Mouse (Mus musculus): ENCODE measurements around the gene Pkd2.

Gene Pkd2

GRCm38 (mm10) chr5:104465731-104466130 lies 6.5 kb downstream of the Pkd2 start:
- no peak for DNase-seq (ENCODE audit: low spot score)

- no peak for DNase-seq (ENCODE audit: low spot score)
Observed at GRCm38 (mm10) chr5:104466816-104467215, 7.6 kb downstream of the Pkd2 start.

GRCm38 (mm10) chr5:104468586-104468985 lies 9.3 kb downstream of the Pkd2 start:
- DNase-seq (ENCODE audit: low spot score) = no peak

- no peak for DNase-seq (ENCODE audit: low spot score)
Observed at GRCm38 (mm10) chr5:104470981-104471391, 11.7 kb downstream of the Pkd2 start.

GRCm38 (mm10) chr5:104472371-104472770 lies 13.1 kb downstream of the Pkd2 start:
- no peak for DNase-seq (ENCODE audit: low spot score)

- DNase-seq (ENCODE audit: low spot score) = no peak
Observed at GRCm38 (mm10) chr5:104480367-104480766, 21.1 kb downstream of the Pkd2 start.

GRCm38 (mm10) chr5:104482856-104483255 lies 23.6 kb downstream of the Pkd2 start:
- DNase-seq (ENCODE audit: low spot score) = no peak

GRCm38 (mm10) chr5:104491561-104491960 lies 32.3 kb downstream of the Pkd2 start:
- no peak for DNase-seq (ENCODE audit: low spot score)

GRCm38 (mm10) chr5:104504883-104505282 lies 45.6 kb downstream of the Pkd2 start:
- DNase-seq (ENCODE audit: low spot score) = no peak

GRCm38 (mm10) chr5:104507829-104508194 lies 48.6 kb downstream of the Pkd2 start:
- no peak for DNase-seq (ENCODE audit: low spot score)

GRCm38 (mm10) chr5:104508195-104508891 lies 49.1 kb downstream of the Pkd2 start, which contains the start of gene BC005561:
TSS of gene BC005561 (plus strand) at chr5:104508352.
- peak; percentile 27 for DNase-seq (ENCODE audit: low spot score)

GRCm38 (mm10) chr5:104511211-104511610 lies 52.0 kb downstream of the Pkd2 start:
- DNase-seq (ENCODE audit: low spot score) = no peak

GRCm38 (mm10) chr5:104538612-104539011 lies 79.4 kb downstream of the Pkd2 start:
- DNase-seq (ENCODE audit: low spot score) = no peak

- no peak for DNase-seq (ENCODE audit: low spot score)
Observed at GRCm38 (mm10) chr5:104539331-104539730, 80.1 kb downstream of the Pkd2 start.

Data from urinary bladder, postnatal 10 days (tissue).